Mouse (Mus musculus): ENCODE data around the gene Faah.

- TF ChIP-seq CTCF (IDR thresholded peaks at IDR 0.05; ENCODE audit: borderline replicate concordance, extremely low read depth, insufficient read depth, insufficient read length), result no peak
- TF ChIP-seq POLR2A (IDR thresholded peaks at IDR 0.05; ENCODE audit: borderline replicate concordance, extremely low read depth, insufficient read depth, insufficient read length, poor library complexity, severe bottlenecking), result no peak
Observed at GRCm38 (mm10) chr4:115941242-115941820, 76.4 kb downstream of the Faah start.
